Mouse (Mus musculus) MEL (cell line): Measurements from ENCODE around the gene Spats2. TPM values are rescaled to one million over a fixed set of nuclear protein-coding genes. Genes with fewer than 3 reads are reported as not detected.
A peak's percentile ranks its signal among the peaks of the same experiment; 100 is the strongest.

Source experiments
- DNase-seq: peaks from one replicate; pipeline ENCODE4 v3.0.0; 2011; ENCODE audit warnings: low read depth, low spot score
- H3K27ac ChIP-seq: 2 replicates; pipeline ENCODE4 v1.5.1; 2012; ENCODE audit warnings: low read depth, mild to moderate bottlenecking, control low read depth, low read length, moderate library complexity; ENCODE audit not compliant: control insufficient read depth
- H3K27me3 ChIP-seq, 2 experiments: fragments of 150-350 bp in 1 of 2; sonication (generic) in 1 of 2; 2 replicates each; pipeline ENCODE4 v1.6.1; 2012; ENCODE audit warnings: low read length in 2 of 2, mild to moderate bottlenecking in 2 of 2, improper control_type of control experiment in 1 of 2, moderate library complexity in 1 of 2; ENCODE audit not compliant: insufficient read depth in 2 of 2, control insufficient read depth in 1 of 2
- H3K36me3 ChIP-seq, 2 experiments: 2 replicates each; pipeline ENCODE4 v1.6.1; 2012 to 2014; ENCODE audit warnings: low read length in 2 of 2, improper control_type of control experiment in 1 of 2, inconsistent platforms in 1 of 2, mild to moderate bottlenecking in 1 of 2; ENCODE audit not compliant: insufficient read depth in 2 of 2, control insufficient read depth in 1 of 2
- H3K4me1 ChIP-seq, 2 experiments: fragments of 150-350 bp in 1 of 2; sonication (generic) in 1 of 2; 2 replicates each; pipeline ENCODE4 v1.6.1; 2012; ENCODE audit warnings: low read length in 2 of 2, improper control_type of control experiment in 1 of 2, mild to moderate bottlenecking in 1 of 2; ENCODE audit not compliant: insufficient read depth in 2 of 2, control insufficient read depth in 1 of 2
- H3K4me3 ChIP-seq, 2 experiments: fragments of 150-350 bp in 1 of 2; sonication (generic) in 1 of 2; 2 replicates each; pipeline ENCODE4 v1.5.1; 2012; ENCODE audit warnings: low read depth in 2 of 2, low read length in 2 of 2, mild to moderate bottlenecking in 2 of 2, moderate library complexity in 2 of 2, control low read depth in 1 of 2, improper control_type of control experiment in 1 of 2; ENCODE audit not compliant: control insufficient read depth in 1 of 2, insufficient read depth in 1 of 2
- H3K79me2 ChIP-seq: 2 replicates; pipeline ENCODE4 v1.6.1; 2012; ENCODE audit warnings: mild to moderate bottlenecking, low read length, moderate library complexity; ENCODE audit not compliant: control insufficient read depth, poor library complexity, insufficient read depth
- H3K9ac ChIP-seq: 2 replicates; pipeline ENCODE4 v1.6.1; 2012; ENCODE audit warnings: low read depth, mild to moderate bottlenecking, control low read depth, low read length, moderate library complexity; ENCODE audit not compliant: control insufficient read depth, poor library complexity, severe bottlenecking
- H3K9me3 ChIP-seq: fragments of 150-350 bp; sonication (generic); replicated peaks from 2 replicates; pipeline ENCODE4 v1.6.1; 2012; ENCODE audit warnings: mild to moderate bottlenecking, low read length, improper control_type of control experiment, moderate library complexity; ENCODE audit not compliant: insufficient read depth
- CTCF ChIP-seq, 3 experiments: IDR thresholded peaks in 2 of 3; conservative IDR thresholded peaks in 1 of 3; 2 replicates each; pipeline ENCODE4 v1.5.1; 2011 to 2012; ENCODE audit warnings: low read length in 3 of 3, low read depth in 2 of 3, mild to moderate bottlenecking in 2 of 3, improper control_type of control experiment in 1 of 3, inconsistent platforms in 1 of 3, mixed read lengths in 1 of 3, moderate library complexity in 1 of 3; ENCODE audit not compliant: control insufficient read depth in 1 of 3, insufficient read depth in 1 of 3, poor library complexity in 1 of 3, severe bottlenecking in 1 of 3
- HCFC1 ChIP-seq: IDR thresholded peaks from 2 replicates; pipeline ENCODE4 v1.6.1; 2012; ENCODE audit warnings: low read depth, mild to moderate bottlenecking, inconsistent platforms, low read length, improper control_type of control experiment, moderate library complexity
- MAFK ChIP-seq: IDR thresholded peaks from 2 replicates; pipeline ENCODE4 v1.6.1; 2011; ENCODE audit warnings: low read depth, mild to moderate bottlenecking, low read length, improper control_type of control experiment, borderline replicate concordance
- MAZ ChIP-seq: IDR thresholded peaks from 2 replicates; pipeline ENCODE4 v1.6.1; 2012; ENCODE audit warnings: low read depth, mild to moderate bottlenecking, inconsistent platforms, low read length, improper control_type of control experiment
- MXI1 ChIP-seq: IDR thresholded peaks from 2 replicates; pipeline ENCODE4 v1.6.1; 2011; ENCODE audit warnings: mild to moderate bottlenecking, low read depth, low read length, improper control_type of control experiment
- NELFE ChIP-seq: IDR thresholded peaks from 2 replicates; pipeline ENCODE4 v1.6.1; 2011; ENCODE audit warnings: low read depth, low read length, improper control_type of control experiment
- POLR2A ChIP-seq, 2 experiments: IDR thresholded peaks; 2 replicates each; pipeline ENCODE4 v1.6.1; 2011 to 2012; ENCODE audit warnings: low read length in 2 of 2, mild to moderate bottlenecking in 2 of 2, control low read depth in 1 of 2, improper control_type of control experiment in 1 of 2, low read depth in 1 of 2, moderate library complexity in 1 of 2; ENCODE audit not compliant: control insufficient read depth in 1 of 2, insufficient read depth in 1 of 2, poor library complexity in 1 of 2
- POLR2AphosphoS2 ChIP-seq: IDR thresholded peaks from 2 replicates; pipeline ENCODE4 v1.6.1; 2011; ENCODE audit warnings: low read length, improper control_type of control experiment
- POLR2AphosphoS5 ChIP-seq: IDR thresholded peaks from 2 replicates; pipeline ENCODE4 v1.6.1; 2012; ENCODE audit warnings: low read depth, borderline replicate concordance, mild to moderate bottlenecking, inconsistent platforms, low read length, moderate library complexity, mixed read lengths
- RAD21 ChIP-seq: IDR thresholded peaks from 2 replicates; pipeline ENCODE4 v1.6.1; 2011; ENCODE audit warnings: mild to moderate bottlenecking, low read depth, low read length, improper control_type of control experiment
- RCOR1 ChIP-seq: IDR thresholded peaks from 2 replicates; pipeline ENCODE4 v1.6.1; 2012; ENCODE audit warnings: low read depth, mild to moderate bottlenecking, inconsistent platforms, low read length, improper control_type of control experiment
- SIN3A ChIP-seq: IDR thresholded peaks from 2 replicates; pipeline ENCODE4 v1.6.1; 2012; ENCODE audit warnings: low read length, improper control_type of control experiment, inconsistent platforms
- SMC3 ChIP-seq: IDR thresholded peaks from 2 replicates; pipeline ENCODE4 v1.6.1; 2011; ENCODE audit warnings: low read depth, low read length, improper control_type of control experiment
- UBTF ChIP-seq: IDR thresholded peaks from 2 replicates; pipeline ENCODE4 v1.6.1; 2012; ENCODE audit warnings: low read depth, mild to moderate bottlenecking, inconsistent platforms, low read length, improper control_type of control experiment, moderate library complexity, borderline replicate concordance; ENCODE audit not compliant: insufficient read depth
- ZC3H11A ChIP-seq: IDR thresholded peaks from 2 replicates; pipeline ENCODE4 v1.6.1; 2012; ENCODE audit warnings: low read depth, mild to moderate bottlenecking, inconsistent platforms, low read length, improper control_type of control experiment
- ZKSCAN1 ChIP-seq: IDR thresholded peaks from 2 replicates; pipeline ENCODE4 v1.6.1; 2012; ENCODE audit warnings: low read depth, mild to moderate bottlenecking, inconsistent platforms, low read length, improper control_type of control experiment, moderate library complexity
- ZMIZ1 ChIP-seq: IDR thresholded peaks from 2 replicates; pipeline ENCODE4 v1.6.1; 2012; ENCODE audit warnings: low read depth, mild to moderate bottlenecking, inconsistent platforms, low read length, improper control_type of control experiment, moderate library complexity
- ZNF384 ChIP-seq: IDR thresholded peaks from 2 replicates; pipeline ENCODE4 v1.6.1; 2012; ENCODE audit warnings: low read depth, mild to moderate bottlenecking, inconsistent platforms, low read length, improper control_type of control experiment
- polyA plus RNA-seq, 2 experiments: library from polyadenylated mRNA; stranded (reverse) in 1 of 2; unstranded in 1 of 2; fragments of >175 nt in 1 of 2; fragments of >200 nt in 1 of 2; gene quantifications; 2 replicates each; pipeline versions ENCODE4 v1.2.1 to v1.2.4; 2012; ENCODE audit warnings: low replicate concordance in 2 of 2, low read depth in 1 of 2; ENCODE audit not compliant: insufficient read length in 2 of 2, insufficient read depth in 1 of 2, missing spikeins in 1 of 2
- total RNA-seq: library from RNA; depleted of rRNA; stranded (reverse); fragments of 300-350 nt; gene quantifications from 2 replicates; pipeline ENCODE4 v1.2.3, GENCODE M21; 2012

Gene Spats2
- total and polyA plus RNA-seq, 3 experiments: 8.2 to 24.5 TPM; not detected in 1

GRCm38 (mm10) chr15:99083258-99083657, 42.5 kb upstream of the Spats2 start:
- Histone ChIP-seq H3K4me3 (no peak overlapping the region), H3K27ac (no peak overlapping the region), H3K36me3 (peaks cover 0 to 9% of the 10 kb centered on the region in 2 experiments; a peak in 2 of 4 replicates), H3K9me3 (no peaks in the 10 kb centered on the region), H3K4me1 (no peaks in the 10 kb centered on the region), H3K27me3 (no peaks in the 10 kb centered on the region), H3K9ac (no peak overlapping the region), H3K79me2 (no peaks in the 10 kb centered on the region)
- peak; percentile 72 for TF ChIP-seq RAD21
- TF ChIP-seq SMC3: peak; percentile 62
- TF ChIP-seq HCFC1: 0 out of 2 replicates have a peak, but pooled peaks have one; percentile 34
- 0 out of 2 replicates have a peak, but pooled peaks have one; percentile 37 for TF ChIP-seq SIN3A
- no peak for TF ChIP-seq ZKSCAN1
- peak; percentile 72 to 88 (median 72) for TF ChIP-seq CTCF (IDR thresholded peaks at IDR 0.05 in 2 of 3, conservative IDR thresholded peaks at IDR 0.05 in 1 of 3; ENCODE audit: control insufficient read depth in 1 of 3, insufficient read depth in 1 of 3, low read depth in 2 of 3, low read length in 3 of 3, poor library complexity in 1 of 3, severe bottlenecking in 1 of 3)
- TF ChIP-seq ZNF384: no peak
- no peak; the same call in 1 of the 2 replicates for TF ChIP-seq MAZ
- no peak for TF ChIP-seq MAFK
- TF ChIP-seq ZC3H11A: peak; percentile 57
- DNase-seq: peak; percentile 78

- Histone ChIP-seq H3K36me3 (peaks cover 0 to 9% of the 10 kb centered on the region in 2 experiments; a peak in 2 of 4 replicates), H3K4me3 (no peak overlapping the region), H3K27ac (no peak overlapping the region)
These were observed 41.7 kb upstream of the Spats2 start for GRCm38 (mm10) chr15:99083867-99084557.

GRCm38 (mm10) chr15:99084618-99085017, 41.1 kb upstream of the Spats2 start:
- H3K9me3 ChIP-seq: no peaks in the 10 kb centered on the region
- TF ChIP-seq SIN3A: no peak
- 0 out of 2 replicates have a peak, but pooled peaks have one; percentile 34 for TF ChIP-seq ZNF384
- TF ChIP-seq POLR2AphosphoS5: no peak
- TF ChIP-seq MXI1: no peak
- TF ChIP-seq RCOR1: no peak
- no peak overlapping the region for H3K4me3 ChIP-seq
- no peaks in the 10 kb centered on the region for H3K27me3 ChIP-seq
- H3K27ac ChIP-seq: no peak overlapping the region
- no peaks in the 10 kb centered on the region for H3K79me2 ChIP-seq
- no peak for DNase-seq
- no peaks in the 10 kb centered on the region for H3K4me1 ChIP-seq
- no peak overlapping the region for H3K9ac ChIP-seq
- peaks cover 0 to 9% of the 10 kb centered on the region in 2 experiments; a peak in 2 of 4 replicates for H3K36me3 ChIP-seq

More at GRCm38 (mm10) chr15:99083867-99084557, 41.7 kb upstream of the Spats2 start:
- Histone ChIP-seq H3K79me2 (no peaks in the 10 kb centered on the region), H3K27me3 (no peaks in the 10 kb centered on the region), H3K4me1 (no peaks in the 10 kb centered on the region), H3K9ac (no peak overlapping the region), H3K9me3 (no peaks in the 10 kb centered on the region)
- peak; percentile 21; the same call in 1 of the 2 replicates for TF ChIP-seq ZMIZ1
- TF ChIP-seq MAFK: no peak
- no peak for TF ChIP-seq UBTF
- TF ChIP-seq NELFE: no peak
- TF ChIP-seq POLR2A (IDR thresholded peaks at IDR 0.05; ENCODE audit: control insufficient read depth in 1 of 2, insufficient read depth in 1 of 2, low read depth in 1 of 2, low read length in 2 of 2, poor library complexity in 1 of 2): peak in 1 of 2 experiments; percentile 49; a peak in 1 of 4 replicates
- TF ChIP-seq POLR2AphosphoS2: peak; percentile 88; the same call in 1 of the 2 replicates
- no peak for DNase-seq
